Mouse (Mus musculus) E14TG2a.4 (cell line): ENCODE data around the gene Foxn3.

Source experiments
- CTCF ChIP-seq: conservative IDR thresholded peaks from 2 replicates; pipeline ENCODE4 v1.5.1; 2014; ENCODE audit warnings: low read length
- NANOG ChIP-seq: IDR thresholded peaks from 2 replicates; pipeline ENCODE4 v1.6.1; 2014; ENCODE audit warnings: borderline replicate concordance, low read length, mixed read lengths

DNA sequence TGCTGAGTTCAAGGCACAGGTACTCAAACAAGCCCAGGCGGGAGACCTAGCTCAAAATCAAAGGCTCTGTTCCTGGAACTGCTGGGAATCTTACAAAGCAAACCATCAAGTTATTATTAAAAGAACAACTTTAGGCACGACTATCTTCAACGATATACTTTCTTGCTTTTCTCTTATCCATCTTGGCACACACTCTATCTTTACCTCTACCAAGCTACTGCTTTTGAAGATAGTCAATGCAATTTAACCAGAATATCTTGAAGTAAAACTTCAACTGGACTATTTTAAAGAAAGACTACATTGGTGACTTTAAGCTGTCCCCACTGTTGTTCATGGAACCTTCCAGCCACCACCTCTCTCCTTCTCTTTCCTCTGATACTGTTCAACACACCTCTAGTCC is 185.7 kb downstream of the Foxn3 start:
- TF ChIP-seq CTCF, result no peak
- TF ChIP-seq NANOG, result no peak
